Comparison of ENCODE assay signal across 24 mouse cellular contexts in genomic region chr3:109302059-109302458, GRCm38 (mm10). TPM values are rescaled to one million over a fixed set of nuclear protein-coding genes. Genes with fewer than 3 reads are reported as not detected.
DNase-seq lines count a peak whose midpoint lies in the region; ATAC-seq and TF ChIP-seq lines count a peak whose summit lies in the region.
"Had no signal": no experiment of that assay in that cellular context is flagged by ENCODE, and none has a peak within 500 bp of the region (broad histone marks: within the 10 kb centered on the region; RNA-seq: fewer than 3 reads in every experiment).

No protein-coding gene starts in this region.

- TF ChIP-seq CTCF in bone marrow macrophage, adult 2 months (IDR thresholded peaks at IDR 0.05; ENCODE audit: low read depth, low read length): no peak
- TF ChIP-seq CTCF in layer of hippocampus, adult 2 months (conservative IDR thresholded peaks at IDR 0.05): no peak

- TF ChIP-seq POLR2A in bone marrow macrophage, adult 2 months (IDR thresholded peaks at IDR 0.05; ENCODE audit: borderline replicate concordance, low read depth, low read length): no peak

- peak overlapping the region; percentile 23 for H3K27ac ChIP-seq in bone marrow macrophage, adult 2 months (ENCODE audit: insufficient read depth, low read depth, low read length)
- H3K27ac ChIP-seq in layer of hippocampus, adult 2 months: no peak overlapping the region
- H3K27ac ChIP-seq: embryonic facial prominence, embryonic 10.5 days; embryonic facial prominence, embryonic 12.5 days; forebrain, embryonic 12.5 days had no signal

- H3K4me3 ChIP-seq in bone marrow macrophage, adult 2 months (ENCODE audit: insufficient read depth, low read length): no peak overlapping the region
- no peak overlapping the region for H3K4me3 ChIP-seq in layer of hippocampus, adult 2 months
- H3K4me3 ChIP-seq: embryonic facial prominence, embryonic 10.5 days; embryonic facial prominence, embryonic 12.5 days; forebrain, embryonic 12.5 days had no signal

- peak; percentile 98 for ATAC-seq in granulocyte monocyte progenitor cell, adult 5-6 weeks (replicated peaks; ENCODE audit: poor library complexity, severe bottlenecking)
- ATAC-seq in megakaryocyte progenitor cell, adult 5-6 weeks (replicated peaks; ENCODE audit: poor library complexity): peak; percentile 81
- ATAC-seq: activated CD4-positive, CD25-positive, alpha-beta regulatory T cell, adult 4 months; CD4-positive, CD25-positive, alpha-beta regulatory T cell, adult 4 months; forebrain, embryonic 14.5 days; forebrain, embryonic 16.5 days; Patski had no signal

- peaks cover 6% of the 10 kb centered on the region for H3K4me1 ChIP-seq in bone marrow macrophage, adult 2 months (ENCODE audit: control insufficient read depth, insufficient read depth, low read length)

- DNase-seq in 416B (ENCODE audit: low read depth): peak; percentile 85
- DNase-seq in layer of hippocampus, adult 2 months (ENCODE audit: low spot score in 2 of 2): no peak
- no peak for DNase-seq in adrenal gland, adult 8-10 months
- no peak for DNase-seq in kidney, adult 18-20 months
- DNase-seq: adrenal gland, postnatal 10 days; adrenal gland, postnatal 25 days; B cell, adult 2 months; cerebellum, adult 11-12 months; cerebellum, adult 2 months; cerebellum, adult 9-10 months; cerebellum, postnatal 10 days; cerebellum, postnatal 25 days had no signal

RNA-seq across cellular contexts. Expression of gene Vav3, which starts 38.4 kb away (rescaled TPM):
- 23.1 and 30.6 TPM in 2 replicates for polyA plus RNA-seq in bone marrow macrophage, adult 2 months (2012; ENCODE audit: insufficient read depth, insufficient read length, missing spikeins)
- 52.5 and 75.4 TPM in 2 replicates for total RNA-seq in granulocyte monocyte progenitor cell, adult 5-6 weeks (2014; fragmentation: Nextera tagmentation)
- 84.4 and 85.7 TPM in 2 replicates for total RNA-seq in granulocyte monocyte progenitor cell, adult 5-6 weeks (2017)
- 56.5 and 64.3 TPM in 2 replicates for total RNA-seq in megakaryocyte progenitor cell, adult 5-6 weeks (2015)
- 62.2 and 78.0 TPM in 2 replicates for total RNA-seq in megakaryocyte progenitor cell, adult 5-6 weeks (2017)
- total RNA-seq in layer of hippocampus, adult 2 months (2021): 10 to 100 TPM; 12.3 to 18.7 TPM
- 1 to 10 TPM; 3.3 to 5.0 (median 4.1) TPM for total RNA-seq in adrenal gland, adult 8-10 months (2022)
- polyA plus RNA-seq: G1E had no signal
